Mouse (Mus musculus): ENCODE measurements at regions not wholly inside any gene's neighbourhood (a gene's known extent, or its start where the extent isn't known, plus 50 kb on each side); places are given as distances from the start of the nearest gene placed in this dataset.
A peak's percentile ranks its signal among the peaks of the same experiment; 100 is the strongest.
"Not testable (repeated sequence)": the region's sequence is repeated elsewhere in the genome, so short reads cannot be mapped to it uniquely, and the experiment has no call there.

DNA sequence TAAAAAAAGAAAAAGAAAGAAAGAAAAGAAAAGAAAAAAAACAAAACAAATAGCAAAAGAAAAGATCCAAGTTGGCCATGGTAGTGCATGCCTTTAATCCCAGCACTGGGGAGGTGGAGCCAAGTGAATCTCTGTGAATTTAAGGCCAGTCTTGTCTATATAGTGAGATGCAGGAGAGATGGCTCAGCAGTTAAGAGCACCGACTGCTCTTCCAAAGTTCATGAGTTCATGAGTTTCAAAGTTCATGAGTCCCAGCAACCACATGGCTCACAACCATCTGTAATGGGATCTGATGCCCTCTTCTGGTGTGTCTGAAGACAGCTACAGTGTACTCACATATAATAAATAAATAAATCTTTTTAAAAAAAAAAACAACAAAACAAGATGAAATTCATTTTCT lies 130.3 kb downstream of the Zfp36l1 start:
- not testable (repeated sequence) for H3K27me3 ChIP-seq (ENCODE audit: low read depth, poor library complexity, severe bottlenecking); H3K27ac ChIP-seq; H3K9me3 ChIP-seq (replicated peaks); H3K4me3 ChIP-seq; DNase-seq (ENCODE audit: low spot score); H3K36me3 ChIP-seq
- 64% methylated on average over 1 of the region's 1 CpGs for WGBS
- peaks cover 26% of the 10 kb centered on the region for H3K4me1 ChIP-seq

DNA sequence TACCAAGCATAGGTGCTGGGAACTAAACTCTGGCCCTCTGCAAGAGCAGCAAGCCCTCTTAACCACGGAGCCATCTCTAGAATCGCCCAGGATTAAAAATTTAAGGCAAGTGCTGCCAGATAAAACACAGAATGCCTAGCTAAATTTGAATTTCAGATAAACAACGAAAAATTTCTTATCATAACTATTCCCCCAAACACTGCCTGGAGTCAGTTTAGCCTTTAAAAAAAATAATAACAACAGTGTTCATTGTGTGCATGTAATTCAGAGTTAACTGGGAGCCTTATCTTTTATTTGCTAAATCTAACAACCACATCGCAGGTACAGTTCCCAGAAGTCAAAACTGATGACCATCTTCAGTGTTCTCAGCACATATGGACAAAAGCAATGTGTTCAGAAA lies 132.1 kb downstream of the Zfp36l1 start:
- Histone ChIP-seq H3K36me3 (no peaks in the 10 kb centered on the region), H3K27me3 (ENCODE audit: low read depth, poor library complexity, severe bottlenecking) (no peaks in the 10 kb centered on the region), H3K27ac (no peak overlapping the region), H3K9me3 (replicated peaks) (no peaks in the 10 kb centered on the region), H3K4me1 (peaks cover 18% of the 10 kb centered on the region), H3K4me3 (no peak overlapping the region)
- 86% methylated on average over 4 of the region's 4 CpGs for WGBS
- no peak for DNase-seq (ENCODE audit: low spot score)

DNA sequence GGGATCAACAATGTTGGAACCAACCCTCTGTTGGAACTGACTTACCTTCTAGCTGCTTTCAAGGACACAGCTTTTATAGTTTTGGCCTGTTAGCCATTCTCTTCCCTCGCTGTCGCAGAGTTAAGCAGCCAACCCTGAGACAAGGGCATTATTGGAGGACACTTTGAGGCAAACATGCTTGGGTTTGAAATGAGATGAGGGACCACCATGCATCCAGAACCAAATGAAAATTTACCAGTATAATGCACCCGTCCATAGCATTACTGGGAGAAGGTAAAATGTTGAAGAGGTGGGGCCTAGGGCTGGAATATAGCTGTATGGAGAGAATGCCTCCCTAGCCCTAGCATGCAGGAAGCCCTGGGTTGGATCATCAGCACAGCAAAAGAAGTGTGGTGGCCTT lies 135.7 kb downstream of the Zfp36l1 start:
- no peak for DNase-seq (ENCODE audit: low spot score)
- Histone ChIP-seq H3K9me3 (replicated peaks) (no peaks in the 10 kb centered on the region), H3K27me3 (ENCODE audit: low read depth, poor library complexity, severe bottlenecking) (no peaks in the 10 kb centered on the region), H3K4me1 (peaks cover 28% of the 10 kb centered on the region), H3K4me3 (no peak overlapping the region), H3K27ac (0 out of 2 replicates have a peak overlapping the region, but pooled peaks have one; percentile 20), H3K36me3 (no peaks in the 10 kb centered on the region)
- WGBS = 94% methylated on average over 3 of the region's 3 CpGs

GRCm38 (mm10) chr12:79975466-79976239 lies 137.2 kb downstream of the Zfp36l1 start:
- H3K27ac ChIP-seq = peak overlapping the region; percentile 83
- DNase-seq (ENCODE audit: low spot score) = no peak
- H3K9me3 ChIP-seq (replicated peaks) = no peaks in the 10 kb centered on the region; the same call in 1 of the 2 replicates
- peaks cover 43% of the 10 kb centered on the region for H3K4me1 ChIP-seq
- no peak overlapping the region for H3K4me3 ChIP-seq
- H3K36me3 ChIP-seq = no peaks in the 10 kb centered on the region
- WGBS = 39% methylated on average over 9 of the region's 9 CpGs
- no peaks in the 10 kb centered on the region for H3K27me3 ChIP-seq (ENCODE audit: low read depth, poor library complexity, severe bottlenecking)

- no peak overlapping the region for H3K4me3 ChIP-seq
- 46% methylated on average over 6 of the region's 6 CpGs for WGBS
- no peaks in the 10 kb centered on the region for H3K27me3 ChIP-seq (ENCODE audit: low read depth, poor library complexity, severe bottlenecking)
- peaks cover 49% of the 10 kb centered on the region for H3K4me1 ChIP-seq
- H3K9me3 ChIP-seq (replicated peaks) = no peaks in the 10 kb centered on the region; the same call in 1 of the 2 replicates
- H3K27ac ChIP-seq = peak overlapping the region; percentile 83
- peak; percentile 48 for DNase-seq (ENCODE audit: low spot score)
- H3K36me3 ChIP-seq = no peaks in the 10 kb centered on the region
Observed at GRCm38 (mm10) chr12:79975050-79975449, 137.8 kb downstream of the Zfp36l1 start.

DNA sequence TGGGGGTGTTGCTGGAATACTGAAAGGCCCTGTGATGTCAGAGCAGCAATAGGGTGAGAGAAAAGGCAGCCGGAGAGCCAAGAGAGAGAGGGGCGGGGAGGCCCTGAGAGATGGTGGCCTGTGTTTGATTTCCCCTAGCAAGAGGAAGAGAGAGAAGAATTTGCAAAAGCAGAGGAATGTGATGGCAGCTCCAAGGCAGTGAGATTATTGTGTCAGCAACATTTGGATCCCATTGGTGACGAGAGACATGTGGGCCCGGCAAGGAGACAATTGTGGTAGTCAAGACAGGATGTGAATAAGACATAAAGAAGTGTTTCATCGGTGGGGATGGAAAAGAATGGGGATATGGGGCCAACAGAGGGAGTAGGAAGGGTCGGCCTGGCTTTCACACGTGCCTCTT lies 138.3 kb downstream of the Zfp36l1 start:
- Histone ChIP-seq H3K9me3 (replicated peaks) (no peaks in the 10 kb centered on the region; the same call in 1 of the 2 replicates), H3K4me3 (no peak overlapping the region), H3K27me3 (ENCODE audit: low read depth, poor library complexity, severe bottlenecking) (no peaks in the 10 kb centered on the region), H3K36me3 (no peaks in the 10 kb centered on the region), H3K27ac (peak overlapping the region; percentile 83), H3K4me1 (peaks cover 54% of the 10 kb centered on the region)
- WGBS = 52% methylated on average over 7 of the region's 7 CpGs
- no peak for DNase-seq (ENCODE audit: low spot score)

DNA sequence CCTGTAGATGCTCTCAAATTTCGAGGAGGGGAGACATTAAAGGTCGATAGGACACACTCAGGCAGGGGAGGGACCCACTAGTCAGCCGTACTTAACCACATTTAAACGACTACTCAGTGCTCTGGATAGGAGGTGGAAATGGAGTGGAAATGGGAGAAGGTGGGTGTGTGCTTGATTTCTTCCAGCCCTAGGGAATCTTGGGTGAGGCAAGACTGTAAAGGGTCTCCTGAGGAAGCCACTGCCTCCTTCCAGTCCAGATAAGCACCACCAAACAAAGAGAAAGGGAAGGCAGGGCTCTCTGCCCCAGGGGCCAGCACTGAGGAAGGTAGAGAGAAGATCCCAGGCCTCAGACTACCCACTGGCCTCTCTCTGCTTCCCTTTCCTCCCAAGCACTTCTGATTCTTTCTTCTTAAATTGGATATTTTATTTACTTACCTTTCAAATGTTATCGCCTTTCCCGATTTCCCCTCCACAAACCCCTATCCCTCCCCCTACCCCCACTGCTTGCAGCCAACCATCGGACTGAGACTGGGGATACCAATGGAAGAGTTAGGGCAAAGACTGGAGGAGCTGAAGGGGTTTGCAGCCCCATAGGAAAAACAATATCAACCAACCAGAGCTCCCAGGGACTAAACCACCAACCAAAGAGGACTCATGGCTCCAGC lies 139.1 kb downstream of the Zfp36l1 start:
- DNase-seq (ENCODE audit: low spot score) = no peak
- Histone ChIP-seq H3K27me3 (ENCODE audit: low read depth, poor library complexity, severe bottlenecking) (no peaks in the 10 kb centered on the region), H3K4me1 (peaks cover 63% of the 10 kb centered on the region), H3K36me3 (no peaks in the 10 kb centered on the region), H3K4me3 (no peak overlapping the region), H3K9me3 (replicated peaks) (no peaks in the 10 kb centered on the region; the same call in 1 of the 2 replicates), H3K27ac (peak overlapping the region; percentile 47; the same call in 1 of the 2 replicates)
- WGBS = 78% methylated on average over 7 of the region's 7 CpGs

- H3K4me1 ChIP-seq = peaks cover 85% of the 10 kb centered on the region
- DNase-seq (ENCODE audit: low spot score) = no peak
- H3K27ac ChIP-seq = peak overlapping the region; percentile 87
- H3K36me3 ChIP-seq = no peaks in the 10 kb centered on the region
- H3K4me3 ChIP-seq = no peak overlapping the region
- WGBS = 44% methylated on average over 5 of the region's 5 CpGs
- H3K27me3 ChIP-seq (ENCODE audit: low read depth, poor library complexity, severe bottlenecking) = no peaks in the 10 kb centered on the region
- no peaks in the 10 kb centered on the region; the same call in 1 of the 2 replicates for H3K9me3 ChIP-seq (replicated peaks)
Observed at GRCm38 (mm10) chr12:79970981-79971390, 141.8 kb downstream of the Zfp36l1 start.

GRCm38 (mm10) chr12:79970227-79970901 lies 142.4 kb downstream of the Zfp36l1 start:
- Histone ChIP-seq H3K27ac (peak overlapping the region; percentile 87), H3K36me3 (no peaks in the 10 kb centered on the region), H3K4me3 (no peak overlapping the region), H3K9me3 (replicated peaks) (no peaks in the 10 kb centered on the region; the same call in 1 of the 2 replicates), H3K27me3 (ENCODE audit: low read depth, poor library complexity, severe bottlenecking) (no peaks in the 10 kb centered on the region), H3K4me1 (peaks cover 85% of the 10 kb centered on the region)
- no peak for DNase-seq (ENCODE audit: low spot score)
- WGBS = 42% methylated on average over 13 of the region's 13 CpGs

DNA sequence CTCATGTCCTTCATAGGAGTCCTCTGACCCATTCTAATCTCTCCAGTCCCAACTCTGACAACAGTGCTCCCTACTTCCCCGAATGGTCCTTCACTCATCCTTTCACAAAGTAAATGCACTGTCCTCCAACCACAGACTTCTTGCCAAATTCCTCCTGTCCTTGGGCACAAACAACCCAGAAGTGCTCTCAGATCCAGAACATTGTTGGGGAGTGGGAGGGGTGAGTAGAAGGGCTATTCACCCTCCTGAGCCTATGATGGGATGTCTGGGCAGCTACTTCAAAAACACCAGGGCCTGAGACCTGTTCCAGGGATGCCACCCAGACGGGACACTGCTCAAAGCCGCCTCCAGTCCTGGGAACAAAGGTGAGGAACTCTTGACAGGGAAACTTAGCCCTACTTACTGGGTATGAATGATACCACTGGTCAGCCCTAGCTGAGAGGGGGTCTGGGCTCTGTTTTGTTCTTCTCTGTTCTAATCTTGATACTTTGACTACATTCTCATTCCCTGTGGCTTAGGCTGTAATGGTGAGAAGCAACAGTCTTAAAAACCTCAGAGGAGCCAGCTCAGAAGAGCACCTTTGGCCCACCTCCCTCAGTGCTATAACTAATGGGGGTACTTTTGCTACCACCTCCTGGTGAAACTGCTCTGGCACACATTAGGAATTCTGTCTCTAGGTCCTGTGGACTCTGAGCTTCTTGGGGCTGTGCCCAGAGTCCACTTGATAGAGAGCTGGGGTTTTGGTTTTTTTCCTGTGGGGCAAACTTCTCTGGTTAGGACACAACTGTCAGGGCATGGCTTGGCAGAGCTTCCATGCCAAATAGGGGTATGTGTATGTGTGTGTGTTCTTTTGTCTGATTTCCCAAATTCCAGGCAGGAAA lies 143.2 kb downstream of the Zfp36l1 start:
- Histone ChIP-seq H3K27ac (peak overlapping the region; percentile 87), H3K27me3 (ENCODE audit: low read depth, poor library complexity, severe bottlenecking) (no peaks in the 10 kb centered on the region), H3K36me3 (no peaks in the 10 kb centered on the region), H3K4me3 (no peak overlapping the region), H3K9me3 (replicated peaks) (no peaks in the 10 kb centered on the region; the same call in 1 of the 2 replicates), H3K4me1 (peaks cover 84% of the 10 kb centered on the region)
- DNase-seq (ENCODE audit: low spot score) = no peak
- WGBS = 74% methylated on average over 3 of the region's 3 CpGs

GRCm38 (mm10) chr12:79968676-79969075 lies 144.1 kb downstream of the Zfp36l1 start:
- Histone ChIP-seq H3K4me1 (peaks cover 78% of the 10 kb centered on the region), H3K27ac (peak overlapping the region; percentile 87; the same call in 1 of the 2 replicates), H3K27me3 (ENCODE audit: low read depth, poor library complexity, severe bottlenecking) (no peaks in the 10 kb centered on the region), H3K36me3 (no peaks in the 10 kb centered on the region), H3K4me3 (no peak overlapping the region), H3K9me3 (replicated peaks) (no peaks in the 10 kb centered on the region; the same call in 1 of the 2 replicates)
- DNase-seq (ENCODE audit: low spot score) = no peak
- WGBS = 78% methylated on average over 3 of the region's 3 CpGs
